Mouse (Mus musculus) MEL (cell line): Measurements from ENCODE around the gene Fbxl2. TPM values are rescaled to one million over a fixed set of nuclear protein-coding genes. Genes with fewer than 3 reads are reported as not detected.

ENCODE experiments used
- DNase-seq: peaks from one replicate; pipeline ENCODE4 v3.0.0; 2011; ENCODE audit warnings: low read depth, low spot score
- H3K27ac ChIP-seq: 2 replicates; pipeline ENCODE4 v1.5.1; 2012; ENCODE audit warnings: low read depth, mild to moderate bottlenecking, control low read depth, low read length, moderate library complexity; ENCODE audit not compliant: control insufficient read depth
- H3K27me3 ChIP-seq, 2 experiments: fragments of 150-350 bp in 1 of 2; sonication (generic) in 1 of 2; 2 replicates each; pipeline ENCODE4 v1.6.1; 2012; ENCODE audit warnings: low read length in 2 of 2, mild to moderate bottlenecking in 2 of 2, improper control_type of control experiment in 1 of 2, moderate library complexity in 1 of 2; ENCODE audit not compliant: insufficient read depth in 2 of 2, control insufficient read depth in 1 of 2
- H3K36me3 ChIP-seq, 2 experiments: 2 replicates each; pipeline ENCODE4 v1.6.1; 2012 to 2014; ENCODE audit warnings: low read length in 2 of 2, improper control_type of control experiment in 1 of 2, inconsistent platforms in 1 of 2, mild to moderate bottlenecking in 1 of 2; ENCODE audit not compliant: insufficient read depth in 2 of 2, control insufficient read depth in 1 of 2
- H3K4me1 ChIP-seq, 2 experiments: fragments of 150-350 bp in 1 of 2; sonication (generic) in 1 of 2; 2 replicates each; pipeline ENCODE4 v1.6.1; 2012; ENCODE audit warnings: low read length in 2 of 2, improper control_type of control experiment in 1 of 2, mild to moderate bottlenecking in 1 of 2; ENCODE audit not compliant: insufficient read depth in 2 of 2, control insufficient read depth in 1 of 2
- H3K4me3 ChIP-seq, 2 experiments: fragments of 150-350 bp in 1 of 2; sonication (generic) in 1 of 2; 2 replicates each; pipeline ENCODE4 v1.5.1; 2012; ENCODE audit warnings: low read depth in 2 of 2, low read length in 2 of 2, mild to moderate bottlenecking in 2 of 2, moderate library complexity in 2 of 2, control low read depth in 1 of 2, improper control_type of control experiment in 1 of 2; ENCODE audit not compliant: control insufficient read depth in 1 of 2, insufficient read depth in 1 of 2
- H3K79me2 ChIP-seq: 2 replicates; pipeline ENCODE4 v1.6.1; 2012; ENCODE audit warnings: mild to moderate bottlenecking, low read length, moderate library complexity; ENCODE audit not compliant: control insufficient read depth, poor library complexity, insufficient read depth
- H3K9ac ChIP-seq: 2 replicates; pipeline ENCODE4 v1.6.1; 2012; ENCODE audit warnings: low read depth, mild to moderate bottlenecking, control low read depth, low read length, moderate library complexity; ENCODE audit not compliant: control insufficient read depth, poor library complexity, severe bottlenecking
- H3K9me3 ChIP-seq: fragments of 150-350 bp; sonication (generic); replicated peaks from 2 replicates; pipeline ENCODE4 v1.6.1; 2012; ENCODE audit warnings: mild to moderate bottlenecking, low read length, improper control_type of control experiment, moderate library complexity; ENCODE audit not compliant: insufficient read depth
- BHLHE40 ChIP-seq: IDR thresholded peaks from 2 replicates; pipeline ENCODE4 v1.6.1; 2012; ENCODE audit warnings: low read depth, mild to moderate bottlenecking, inconsistent platforms, low read length, improper control_type of control experiment, borderline replicate concordance
- CHD1 ChIP-seq: IDR thresholded peaks from 2 replicates; pipeline ENCODE4 v1.6.1; 2012; ENCODE audit warnings: low read depth, mild to moderate bottlenecking, inconsistent platforms, low read length, improper control_type of control experiment
- CHD2 ChIP-seq: IDR thresholded peaks from 2 replicates; pipeline ENCODE4 v1.6.1; 2011; ENCODE audit warnings: low read length, improper control_type of control experiment
- CTCF ChIP-seq, 3 experiments: IDR thresholded peaks in 2 of 3; conservative IDR thresholded peaks in 1 of 3; 2 replicates each; pipeline ENCODE4 v1.5.1; 2011 to 2012; ENCODE audit warnings: low read length in 3 of 3, low read depth in 2 of 3, mild to moderate bottlenecking in 2 of 3, improper control_type of control experiment in 1 of 3, inconsistent platforms in 1 of 3, mixed read lengths in 1 of 3, moderate library complexity in 1 of 3; ENCODE audit not compliant: control insufficient read depth in 1 of 3, insufficient read depth in 1 of 3, poor library complexity in 1 of 3, severe bottlenecking in 1 of 3
- E2F4 ChIP-seq: IDR thresholded peaks from 2 replicates; pipeline ENCODE4 v1.6.1; 2011; ENCODE audit warnings: low read depth, low read length, improper control_type of control experiment, borderline replicate concordance
- ELF1 ChIP-seq: IDR thresholded peaks from 2 replicates; pipeline ENCODE4 v1.6.1; 2014; ENCODE audit warnings: low read depth, mild to moderate bottlenecking, inconsistent platforms, low read length, improper control_type of control experiment, moderate library complexity
- EP300 ChIP-seq, 2 experiments: IDR thresholded peaks; 2 replicates each; pipeline ENCODE4 v1.6.1; 2011; ENCODE audit warnings: improper control_type of control experiment in 2 of 2, low read length in 2 of 2, low read depth in 1 of 2, mild to moderate bottlenecking in 1 of 2
- ETS1 ChIP-seq: IDR thresholded peaks from 2 replicates; pipeline ENCODE4 v1.6.1; 2012; ENCODE audit warnings: low read depth, mild to moderate bottlenecking, inconsistent platforms, low read length, improper control_type of control experiment, moderate library complexity
- GATA1 ChIP-seq: IDR thresholded peaks from 2 replicates; pipeline ENCODE4 v1.6.1; 2011; ENCODE audit warnings: low read depth, low read length, improper control_type of control experiment
- HCFC1 ChIP-seq: IDR thresholded peaks from 2 replicates; pipeline ENCODE4 v1.6.1; 2012; ENCODE audit warnings: low read depth, mild to moderate bottlenecking, inconsistent platforms, low read length, improper control_type of control experiment, moderate library complexity
- JUND ChIP-seq: IDR thresholded peaks from 2 replicates; pipeline ENCODE4 v1.6.1; 2011; ENCODE audit warnings: low read depth, mild to moderate bottlenecking, improper control_type of control experiment, low read length
- KAT2A ChIP-seq: conservative IDR thresholded peaks from 2 replicates; pipeline ENCODE4 v1.6.1; 2012; ENCODE audit warnings: low read depth, low read length, improper control_type of control experiment, inconsistent platforms
- MAFK ChIP-seq: IDR thresholded peaks from 2 replicates; pipeline ENCODE4 v1.6.1; 2011; ENCODE audit warnings: low read depth, mild to moderate bottlenecking, low read length, improper control_type of control experiment, borderline replicate concordance
- MAX ChIP-seq: IDR thresholded peaks from 2 replicates; pipeline ENCODE4 v1.6.1; 2011; ENCODE audit warnings: low read length, improper control_type of control experiment
- MAZ ChIP-seq: IDR thresholded peaks from 2 replicates; pipeline ENCODE4 v1.6.1; 2012; ENCODE audit warnings: low read depth, mild to moderate bottlenecking, inconsistent platforms, low read length, improper control_type of control experiment
- MEF2A ChIP-seq: IDR thresholded peaks from 2 replicates; pipeline ENCODE4 v1.6.1; 2014; ENCODE audit warnings: low read depth, mild to moderate bottlenecking, inconsistent platforms, low read length, improper control_type of control experiment; ENCODE audit not compliant: poor library complexity, insufficient replicate concordance, severe bottlenecking; ENCODE audit errors: extremely low read depth
- MXI1 ChIP-seq: IDR thresholded peaks from 2 replicates; pipeline ENCODE4 v1.6.1; 2011; ENCODE audit warnings: mild to moderate bottlenecking, low read depth, low read length, improper control_type of control experiment
- MYB ChIP-seq: IDR thresholded peaks from 2 replicates; pipeline ENCODE4 v1.6.1; 2011; ENCODE audit warnings: mild to moderate bottlenecking, low read depth, low read length, improper control_type of control experiment
- MYC ChIP-seq: IDR thresholded peaks from 2 replicates; pipeline ENCODE4 v1.6.1; 2011; ENCODE audit warnings: low read depth, mild to moderate bottlenecking, low read length, improper control_type of control experiment, moderate library complexity
- NELFE ChIP-seq: IDR thresholded peaks from 2 replicates; pipeline ENCODE4 v1.6.1; 2011; ENCODE audit warnings: low read depth, low read length, improper control_type of control experiment
- NRF1 ChIP-seq: IDR thresholded peaks from 2 replicates; pipeline ENCODE4 v1.6.1; 2014; ENCODE audit warnings: low read depth, mild to moderate bottlenecking, inconsistent platforms, low read length, improper control_type of control experiment, moderate library complexity; ENCODE audit not compliant: poor library complexity, insufficient read depth, severe bottlenecking
- POLR2A ChIP-seq, 2 experiments: IDR thresholded peaks; 2 replicates each; pipeline ENCODE4 v1.6.1; 2011 to 2012; ENCODE audit warnings: low read length in 2 of 2, mild to moderate bottlenecking in 2 of 2, control low read depth in 1 of 2, improper control_type of control experiment in 1 of 2, low read depth in 1 of 2, moderate library complexity in 1 of 2; ENCODE audit not compliant: control insufficient read depth in 1 of 2, insufficient read depth in 1 of 2, poor library complexity in 1 of 2
- POLR2AphosphoS2 ChIP-seq: IDR thresholded peaks from 2 replicates; pipeline ENCODE4 v1.6.1; 2011; ENCODE audit warnings: low read length, improper control_type of control experiment
- POLR2AphosphoS5 ChIP-seq: IDR thresholded peaks from 2 replicates; pipeline ENCODE4 v1.6.1; 2012; ENCODE audit warnings: low read depth, borderline replicate concordance, mild to moderate bottlenecking, inconsistent platforms, low read length, moderate library complexity, mixed read lengths
- RAD21 ChIP-seq: IDR thresholded peaks from 2 replicates; pipeline ENCODE4 v1.6.1; 2011; ENCODE audit warnings: mild to moderate bottlenecking, low read depth, low read length, improper control_type of control experiment
- RCOR1 ChIP-seq: IDR thresholded peaks from 2 replicates; pipeline ENCODE4 v1.6.1; 2012; ENCODE audit warnings: low read depth, mild to moderate bottlenecking, inconsistent platforms, low read length, improper control_type of control experiment
- SIN3A ChIP-seq: IDR thresholded peaks from 2 replicates; pipeline ENCODE4 v1.6.1; 2012; ENCODE audit warnings: low read length, improper control_type of control experiment, inconsistent platforms
- SMC3 ChIP-seq: IDR thresholded peaks from 2 replicates; pipeline ENCODE4 v1.6.1; 2011; ENCODE audit warnings: low read depth, low read length, improper control_type of control experiment
- TAL1 ChIP-seq: IDR thresholded peaks from 2 replicates; pipeline ENCODE4 v1.6.1; 2012; ENCODE audit warnings: mild to moderate bottlenecking, inconsistent platforms, low read length, moderate library complexity, mixed read lengths
- TBP ChIP-seq: IDR thresholded peaks from 2 replicates; pipeline ENCODE4 v1.8.0; 2011; ENCODE audit warnings: low read depth, low read length, improper control_type of control experiment
- TCF12 ChIP-seq: IDR thresholded peaks from 2 replicates; pipeline ENCODE4 v1.6.1; 2014; ENCODE audit warnings: low read depth, mild to moderate bottlenecking, inconsistent platforms, low read length, improper control_type of control experiment, moderate library complexity
- UBTF ChIP-seq: IDR thresholded peaks from 2 replicates; pipeline ENCODE4 v1.6.1; 2012; ENCODE audit warnings: low read depth, mild to moderate bottlenecking, inconsistent platforms, low read length, improper control_type of control experiment, moderate library complexity, borderline replicate concordance; ENCODE audit not compliant: insufficient read depth
- USF1 ChIP-seq: IDR thresholded peaks from 2 replicates; pipeline ENCODE4 v1.6.1; 2014; ENCODE audit warnings: low read depth, mild to moderate bottlenecking, inconsistent platforms, low read length, improper control_type of control experiment, moderate library complexity
- USF2 ChIP-seq, 2 experiments: IDR thresholded peaks; 2 replicates each; pipeline ENCODE4 v1.6.1; 2011 to 2012; ENCODE audit warnings: improper control_type of control experiment in 2 of 2, low read length in 2 of 2, borderline replicate concordance in 1 of 2, inconsistent platforms in 1 of 2, low read depth in 1 of 2, mild to moderate bottlenecking in 1 of 2; ENCODE audit not compliant: insufficient read depth in 1 of 2
- ZKSCAN1 ChIP-seq: IDR thresholded peaks from 2 replicates; pipeline ENCODE4 v1.6.1; 2012; ENCODE audit warnings: low read depth, mild to moderate bottlenecking, inconsistent platforms, low read length, improper control_type of control experiment, moderate library complexity
- ZMIZ1 ChIP-seq: IDR thresholded peaks from 2 replicates; pipeline ENCODE4 v1.6.1; 2012; ENCODE audit warnings: low read depth, mild to moderate bottlenecking, inconsistent platforms, low read length, improper control_type of control experiment, moderate library complexity
- polyA plus RNA-seq, 2 experiments: library from polyadenylated mRNA; stranded (reverse) in 1 of 2; unstranded in 1 of 2; fragments of >175 nt in 1 of 2; fragments of >200 nt in 1 of 2; gene quantifications; 2 replicates each; pipeline versions ENCODE4 v1.2.1 to v1.2.4; 2012; ENCODE audit warnings: low replicate concordance in 2 of 2, low read depth in 1 of 2; ENCODE audit not compliant: insufficient read length in 2 of 2, insufficient read depth in 1 of 2, missing spikeins in 1 of 2
- total RNA-seq: library from RNA; depleted of rRNA; stranded (reverse); fragments of 300-350 nt; gene quantifications from 2 replicates; pipeline ENCODE4 v1.2.3, GENCODE M21; 2012

Gene Fbxl2
- total and polyA plus RNA-seq, 3 experiments, result 1.8 to 3.0 TPM; not detected in 1

- peaks cover 16 to 29% of the 10 kb centered on the region in 2 experiments for H3K4me1 ChIP-seq
- peak; percentile 79 for DNase-seq
- peak overlapping the region; percentile 22; the same call in 1 of the 2 replicates for H3K9ac ChIP-seq
- H3K9me3 ChIP-seq, result no peaks in the 10 kb centered on the region
- peaks cover 74% of the 10 kb centered on the region for H3K79me2 ChIP-seq
- H3K27ac ChIP-seq, result peak overlapping the region; percentile 74
- H3K4me3 ChIP-seq, result peak overlapping the region in 1 of 2 experiments; percentile 27; a peak in 2 of 4 replicates
- no peaks in the 10 kb centered on the region for H3K27me3 ChIP-seq
- peaks cover 10 to 33% of the 10 kb centered on the region in 2 experiments for H3K36me3 ChIP-seq
- no peak for TF ChIP-seq UBTF
- TF ChIP-seq CHD1, result 0 out of 2 replicates have a peak, but pooled peaks have one; percentile 31
- TF ChIP-seq USF1, result no peak
- no peak for TF ChIP-seq HCFC1
- TF ChIP-seq CHD2, result no peak
- no peak for TF ChIP-seq ZKSCAN1
- no peak for TF ChIP-seq NELFE
- TF ChIP-seq USF2 (IDR thresholded peaks at IDR 0.05; ENCODE audit: borderline replicate concordance in 1 of 2, insufficient read depth in 1 of 2, low read depth in 1 of 2, low read length in 2 of 2), result no peak
- TF ChIP-seq MAZ, result no peak
- no peak for TF ChIP-seq TBP
- TF ChIP-seq NRF1, result no peak
- TF ChIP-seq MYB, result no peak
- TF ChIP-seq MXI1, result no peak
- TF ChIP-seq JUND, result no peak
- TF ChIP-seq GATA1, result peak; percentile 73
- TF ChIP-seq SIN3A, result peak; percentile 51; the same call in 1 of the 2 replicates
- no peak for TF ChIP-seq POLR2AphosphoS5
- TF ChIP-seq EP300 (IDR thresholded peaks at IDR 0.05; ENCODE audit: low read depth in 1 of 2, low read length in 2 of 2), result peak; percentile 57 to 71
- no peak for TF ChIP-seq POLR2AphosphoS2
- no peak for TF ChIP-seq MEF2A
- TF ChIP-seq MYC, result no peak
- 0 out of 2 replicates have a peak, but pooled peaks have one; percentile 45 for TF ChIP-seq TCF12
- TF ChIP-seq MAX, result no peak
- no peak for TF ChIP-seq BHLHE40
- peak; percentile 63 for TF ChIP-seq ETS1
- no peak for TF ChIP-seq ZMIZ1
- TF ChIP-seq POLR2A (IDR thresholded peaks at IDR 0.05; ENCODE audit: control insufficient read depth in 1 of 2, insufficient read depth in 1 of 2, low read depth in 1 of 2, low read length in 2 of 2, poor library complexity in 1 of 2), result no peak
- peak; percentile 59 for TF ChIP-seq ELF1
- no peak for TF ChIP-seq KAT2A
- no peak for TF ChIP-seq RAD21
- TF ChIP-seq MAFK, result no peak
- TF ChIP-seq E2F4, result no peak
- TF ChIP-seq RCOR1, result peak; percentile 35; the same call in 1 of the 2 replicates
- no peak for TF ChIP-seq CTCF (IDR thresholded peaks at IDR 0.05 in 2 of 3, conservative IDR thresholded peaks at IDR 0.05 in 1 of 3; ENCODE audit: control insufficient read depth in 1 of 3, insufficient read depth in 1 of 3, low read depth in 2 of 3, low read length in 3 of 3, poor library complexity in 1 of 3, severe bottlenecking in 1 of 3)
- no peak for TF ChIP-seq SMC3
- peak; percentile 51 for TF ChIP-seq TAL1
Observed at GRCm38 (mm10) chr9:113941103-113941805, 104.7 kb downstream of the Fbxl2 start.
